Mouse (Mus musculus) hindbrain, embryonic 11.5 days (tissue): ENCODE measurements around the gene Wdr91. TPM values are rescaled to one million over a fixed set of nuclear protein-coding genes. Genes with fewer than 3 reads are reported as not detected.
A peak's percentile ranks its signal among the peaks of the same experiment; 100 is the strongest.

ENCODE experiments used
- ATAC-seq: fragments of 200-750 bp; cut with Nextera tagmentation; 2 replicates; pipeline ENCODE4 v1.8.0; 2017; ENCODE audit warnings: mild to moderate bottlenecking, moderate TSS enrichment, moderate library complexity; ENCODE audit not compliant: low FRiP score
- DNase-seq: peaks from one replicate; pipeline ENCODE4 v3.0.0-alpha.2; 2015; ENCODE audit warnings: low spot score
- H3K27ac ChIP-seq: fragments of 300-500 bp; sonication (generic); 2 replicates; pipeline ENCODE4 v1.5.1; 2014; ENCODE audit warnings: mild to moderate bottlenecking, low read depth, low read length
- H3K27me3 ChIP-seq: fragments of 300-500 bp; sonication (generic); 2 replicates; pipeline ENCODE4 v1.6.1; 2014; ENCODE audit warnings: mild to moderate bottlenecking, low read length, moderate library complexity, mixed read lengths; ENCODE audit not compliant: control insufficient read depth, insufficient read depth
- H3K36me3 ChIP-seq: fragments of 300-500 bp; sonication (generic); 2 replicates; pipeline ENCODE4 v1.6.1; 2014; ENCODE audit warnings: mild to moderate bottlenecking, low read length, moderate library complexity, mixed read lengths; ENCODE audit not compliant: control insufficient read depth, insufficient read depth
- H3K4me1 ChIP-seq: fragments of 300-500 bp; sonication (generic); replicated peaks from 2 replicates; pipeline ENCODE4 v1.6.1; 2014; ENCODE audit warnings: low read length, mixed read lengths; ENCODE audit not compliant: control insufficient read depth, insufficient read depth
- H3K4me2 ChIP-seq: fragments of 300-500 bp; sonication (generic); replicated peaks from 2 replicates; pipeline ENCODE4 v1.6.1; 2014; ENCODE audit warnings: mild to moderate bottlenecking, low read depth, low read length
- H3K4me3 ChIP-seq: fragments of 300-500 bp; sonication (generic); 2 replicates; pipeline ENCODE4 v1.5.1; 2014; ENCODE audit warnings: low read depth, low read length
- H3K9ac ChIP-seq: fragments of 300-500 bp; sonication (generic); 2 replicates; pipeline ENCODE4 v1.6.1; 2014; ENCODE audit warnings: low read depth, low read length
- H3K9me3 ChIP-seq: fragments of 300-500 bp; sonication (generic); 2 replicates; pipeline ENCODE4 v1.6.1; 2016; ENCODE audit warnings: low read length; ENCODE audit not compliant: control insufficient read depth
- WGBS: fragments of 180-500 bp; shearing (Covaris S2); extraction: QIAGEN DNeasy Blood & Tissue Kit; methylation state at CpG from one replicate; pipeline ENCODE4 v1.1.7; 2014; 5-methylcytosine and 5-hydroxymethylcytosine counted together
- polyA plus RNA-seq: library from polyadenylated mRNA; unstranded; fragments of >200 nt; fragmentation: Nextera tagmentation; extraction: Ambion mirVana; gene quantifications from 2 replicates; pipeline ENCODE4 v1.2.1, GENCODE M21; 2014

The Wdr91 gene
- polyA plus RNA-seq, 1 experiment from 2014 or later = 12.3 TPM

GRCm38 (mm10) chr6:34907696-34908260 lies 2.9 kb downstream of the Wdr91 start:
- Histone ChIP-seq H3K4me1 (no peaks in the 10 kb centered on the region), H3K9ac (no peak overlapping the region), H3K9me3 (no peaks in the 10 kb centered on the region), H3K4me2 (no peak overlapping the region), H3K27me3 (no peaks in the 10 kb centered on the region), H3K27ac (no peak overlapping the region), H3K36me3 (0 out of 2 replicates have a peak, but pooled peaks cover 4% of the 10 kb centered on the region), H3K4me3 (no peak overlapping the region)
- DNase-seq (no peak), ATAC-seq (no peak)
- WGBS = 87% methylated on average over 18 of the region's 18 CpGs

- H3K36me3 ChIP-seq = 0 out of 2 replicates have a peak, but pooled peaks cover 4% of the 10 kb centered on the region
- no peaks in the 10 kb centered on the region for H3K27me3 ChIP-seq
- no peak for DNase-seq
- ATAC-seq = no peak
- no peaks in the 10 kb centered on the region for H3K9me3 ChIP-seq
- no peak overlapping the region for H3K27ac ChIP-seq
- no peaks in the 10 kb centered on the region for H3K4me1 ChIP-seq
- H3K4me3 ChIP-seq = no peak overlapping the region
- 61% methylated on average over 2 of the region's 2 CpGs for WGBS
- no peak overlapping the region for H3K9ac ChIP-seq
- H3K4me2 ChIP-seq = no peak overlapping the region
Observed at GRCm38 (mm10) chr6:34907121-34907614, 3.5 kb downstream of the Wdr91 start.

GRCm38 (mm10) chr6:34906661-34907060 lies 4.0 kb downstream of the Wdr91 start:
- no peak for DNase-seq
- ATAC-seq = no peak
- H3K4me1 ChIP-seq = no peaks in the 10 kb centered on the region
- no peaks in the 10 kb centered on the region for H3K27me3 ChIP-seq
- H3K4me3 ChIP-seq = no peak overlapping the region
- no peaks in the 10 kb centered on the region for H3K9me3 ChIP-seq
- H3K4me2 ChIP-seq = no peak overlapping the region
- no peak overlapping the region for H3K27ac ChIP-seq
- WGBS = 93% methylated on average over 4 of the region's 4 CpGs
- no peak overlapping the region for H3K9ac ChIP-seq
- H3K36me3 ChIP-seq = peaks cover 4% of the 10 kb centered on the region; the same call in 1 of the 2 replicates

GRCm38 (mm10) chr6:34906125-34906524 lies 4.6 kb downstream of the Wdr91 start:
- H3K9ac ChIP-seq = no peak overlapping the region
- DNase-seq = no peak
- H3K27me3 ChIP-seq = no peaks in the 10 kb centered on the region
- H3K9me3 ChIP-seq = no peaks in the 10 kb centered on the region
- no peak for ATAC-seq
- no peak overlapping the region for H3K4me3 ChIP-seq
- no peak overlapping the region for H3K4me2 ChIP-seq
- WGBS = 73% methylated on average over 2 of the region's 2 CpGs
- peaks cover 4% of the 10 kb centered on the region; the same call in 1 of the 2 replicates for H3K36me3 ChIP-seq
- H3K27ac ChIP-seq = no peak overlapping the region
- H3K4me1 ChIP-seq = no peaks in the 10 kb centered on the region

- ATAC-seq = no peak
- 92% methylated on average over 6 of the region's 6 CpGs for WGBS
Observed at GRCm38 (mm10) chr6:34904361-34904760, 6.3 kb downstream of the Wdr91 start.

GRCm38 (mm10) chr6:34903851-34904250 lies 6.8 kb downstream of the Wdr91 start:
- Histone ChIP-seq H3K27ac (no peak overlapping the region), H3K36me3 (peaks cover 8% of the 10 kb centered on the region), H3K4me2 (no peak overlapping the region), H3K4me1 (no peaks in the 10 kb centered on the region), H3K4me3 (no peak overlapping the region), H3K27me3 (no peaks in the 10 kb centered on the region), H3K9ac (no peak overlapping the region), H3K9me3 (no peaks in the 10 kb centered on the region)
- ATAC-seq = no peak
- no peak for DNase-seq
- WGBS = 90% methylated on average over 10 of the region's 10 CpGs

More at GRCm38 (mm10) chr6:34904361-34904760, 6.3 kb downstream of the Wdr91 start:
- no peak for DNase-seq
- Histone ChIP-seq H3K27ac (no peak overlapping the region), H3K4me1 (no peaks in the 10 kb centered on the region), H3K27me3 (no peaks in the 10 kb centered on the region), H3K36me3 (peaks cover 5% of the 10 kb centered on the region), H3K4me3 (no peak overlapping the region), H3K9me3 (no peaks in the 10 kb centered on the region), H3K4me2 (no peak overlapping the region), H3K9ac (no peak overlapping the region)

- Histone ChIP-seq H3K4me3 (no peak overlapping the region), H3K4me2 (no peak overlapping the region), H3K4me1 (no peaks in the 10 kb centered on the region), H3K27ac (no peak overlapping the region), H3K36me3 (peaks cover 8% of the 10 kb centered on the region), H3K27me3 (no peaks in the 10 kb centered on the region), H3K9me3 (no peaks in the 10 kb centered on the region), H3K9ac (no peak overlapping the region)
- 87% methylated on average over 5 of the region's 5 CpGs for WGBS
- ATAC-seq (no peak), DNase-seq (no peak)
Observed at GRCm38 (mm10) chr6:34903441-34903840, 7.2 kb downstream of the Wdr91 start.

GRCm38 (mm10) chr6:34902578-34902977 lies 8.1 kb downstream of the Wdr91 start:
- H3K27ac ChIP-seq = no peak overlapping the region
- WGBS = 89% methylated on average over 7 of the region's 7 CpGs
- H3K4me3 ChIP-seq = no peak overlapping the region
- no peak for ATAC-seq
- peaks cover 8% of the 10 kb centered on the region for H3K36me3 ChIP-seq
- no peaks in the 10 kb centered on the region for H3K4me1 ChIP-seq
- H3K27me3 ChIP-seq = no peaks in the 10 kb centered on the region
- DNase-seq = no peak
- no peak overlapping the region for H3K4me2 ChIP-seq
- H3K9ac ChIP-seq = no peak overlapping the region
- no peaks in the 10 kb centered on the region for H3K9me3 ChIP-seq

- H3K4me3 ChIP-seq = no peak overlapping the region
- no peak for DNase-seq
- H3K4me1 ChIP-seq = no peaks in the 10 kb centered on the region
- WGBS = 73% methylated on average over 9 of the region's 9 CpGs
- H3K27me3 ChIP-seq = no peaks in the 10 kb centered on the region
- no peaks in the 10 kb centered on the region for H3K9me3 ChIP-seq
- peaks cover 8% of the 10 kb centered on the region for H3K36me3 ChIP-seq
- no peak overlapping the region for H3K27ac ChIP-seq
- H3K9ac ChIP-seq = no peak overlapping the region
- peak; percentile 43; the same call in 1 of the 2 replicates for ATAC-seq
- H3K4me2 ChIP-seq = no peak overlapping the region
Observed at GRCm38 (mm10) chr6:34901911-34902444, 8.7 kb downstream of the Wdr91 start.
